Mouse (Mus musculus) gastrocnemius, postnatal 10 days (tissue): ENCODE results near the gene Slc35e3. TPM values are rescaled to one million over a fixed set of nuclear protein-coding genes. Genes with fewer than 3 reads are reported as not detected.
A peak's percentile ranks its signal among the peaks of the same experiment; 100 is the strongest.
"Not testable (repeated sequence)": the region's sequence is repeated elsewhere in the genome, so short reads cannot be mapped to it uniquely, and the experiment has no call there.

Experiments used
- DNase-seq: peaks from one replicate; pipeline ENCODE4 v3.0.0; 2021; ENCODE audit warnings: mixed read lengths
- total RNA-seq, 2 experiments: library from RNA; stranded (reverse); gene quantifications; 2 replicates each; pipeline ENCODE4 v1.2.3; 2021

The Slc35e3 gene
- total RNA-seq, 2 experiments from 2014 or later: 6.9 to 8.0 TPM

GRCm38 (mm10) chr10:117732962-117733592 lies 13.1 kb downstream of the Slc35e3 start:
- DNase-seq: no peak

GRCm38 (mm10) chr10:117732184-117732583 lies 14.0 kb downstream of the Slc35e3 start:
- no peak for DNase-seq

- DNase-seq: peak; percentile 34
Measured at GRCm38 (mm10) chr10:117731244-117732101, 14.7 kb downstream of the Slc35e3 start.

DNA sequence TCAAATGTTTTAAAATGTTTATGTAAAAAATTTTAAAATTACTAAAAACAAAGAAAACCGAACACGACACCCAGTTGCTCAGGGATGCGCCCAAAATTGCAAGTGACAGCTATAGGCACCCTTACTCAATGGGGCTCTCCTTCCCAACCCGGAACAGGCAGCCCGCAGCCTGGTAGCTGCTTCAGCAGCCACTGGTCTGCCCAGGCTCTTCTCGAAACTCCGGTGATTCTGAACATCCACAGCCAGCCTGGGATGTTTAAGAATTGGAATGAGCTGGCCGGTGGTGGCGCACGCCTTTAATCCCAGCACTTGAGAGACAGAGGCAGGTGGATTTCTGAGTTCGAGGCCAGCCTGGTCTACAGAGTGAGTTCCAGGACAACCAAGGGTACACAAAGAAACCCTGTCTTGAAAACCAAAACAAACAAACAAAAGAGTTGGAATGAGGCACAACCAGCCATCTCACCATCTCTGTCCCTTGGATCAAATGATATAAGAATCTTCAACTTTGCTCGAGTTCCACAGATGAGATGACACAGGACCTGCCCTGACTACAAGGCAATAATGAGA lies 15.4 kb downstream of the Slc35e3 start:
- no peak for DNase-seq

DNA sequence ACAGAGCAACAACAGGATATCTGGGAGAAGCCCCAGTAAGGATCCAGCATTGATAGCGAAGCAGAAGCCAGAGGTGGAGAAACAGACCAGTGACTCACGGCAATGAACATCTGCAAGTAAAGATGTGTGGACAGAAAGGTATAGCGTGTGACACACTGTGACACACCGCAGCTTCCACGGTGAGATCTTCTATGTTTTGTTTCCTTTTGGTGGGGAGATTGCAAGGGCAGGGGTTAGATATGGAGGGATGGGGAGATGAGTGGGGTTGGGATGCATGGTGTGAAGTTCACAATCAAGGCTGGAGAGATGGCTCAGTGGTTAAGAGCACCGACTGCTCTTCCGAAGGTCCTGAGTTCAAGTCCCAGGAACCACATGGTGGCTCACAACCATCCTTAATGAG lies 16.0 kb downstream of the Slc35e3 start:
- no peak for DNase-seq

- no peak for DNase-seq
Measured at GRCm38 (mm10) chr10:117729139-117729814, 16.9 kb downstream of the Slc35e3 start.

DNA sequence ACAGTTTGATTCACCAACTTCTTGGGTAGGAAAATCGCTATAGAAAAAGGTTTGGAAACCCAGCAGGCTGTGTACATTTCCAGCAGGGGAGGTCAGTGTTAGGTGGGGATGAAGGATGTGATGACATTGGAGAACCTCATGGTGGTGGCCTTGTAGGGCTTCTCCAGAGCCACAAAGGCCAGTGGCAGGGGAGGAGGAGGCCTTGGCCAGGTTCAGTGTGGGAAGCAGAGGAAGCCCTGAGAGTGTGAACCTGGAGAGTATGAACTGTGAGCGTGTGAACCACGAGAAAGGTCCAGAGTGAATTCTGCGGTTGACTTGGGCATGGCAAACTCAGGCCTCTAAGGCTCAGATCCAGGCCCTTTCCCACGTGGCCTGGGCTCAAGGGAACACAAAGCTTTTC lies 17.6 kb downstream of the Slc35e3 start:
- no peak for DNase-seq

- DNase-seq: no peak
Measured at GRCm38 (mm10) chr10:117727518-117728110, 18.6 kb downstream of the Slc35e3 start.

DNA sequence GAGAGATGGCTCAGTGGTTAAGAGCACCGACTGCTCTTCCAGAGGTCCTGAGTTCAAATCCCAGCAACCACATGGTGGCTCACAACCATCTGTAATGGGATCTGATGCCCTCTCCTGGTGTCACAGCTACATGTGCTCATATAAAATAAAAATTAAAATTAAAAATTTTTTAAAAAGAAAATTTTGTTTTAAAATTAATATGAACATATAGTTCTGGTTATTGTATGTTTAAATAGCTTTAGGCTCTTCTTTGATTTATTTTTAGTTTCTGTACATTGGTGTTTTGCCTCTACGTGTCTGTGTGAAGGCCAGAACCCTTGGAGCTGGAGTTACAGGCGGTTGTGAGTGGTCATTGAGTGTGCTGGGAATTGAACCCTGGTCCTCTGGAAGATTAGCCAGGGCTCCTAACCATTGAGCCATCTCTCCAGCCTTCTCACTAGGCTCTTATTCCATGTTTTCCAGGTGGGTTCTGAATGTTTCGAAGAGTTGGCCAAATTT lies 19.2 kb downstream of the Slc35e3 start:
- no peak for DNase-seq

GRCm38 (mm10) chr10:117726350-117726749 lies 19.8 kb downstream of the Slc35e3 start:
- no peak for DNase-seq

GRCm38 (mm10) chr10:117725671-117726070 lies 20.5 kb downstream of the Slc35e3 start:
- no peak for DNase-seq

- no peak for DNase-seq
Measured at GRCm38 (mm10) chr10:117724804-117725361, 21.3 kb downstream of the Slc35e3 start.

GRCm38 (mm10) chr10:117724136-117724718 lies 21.9 kb downstream of the Slc35e3 start:
- DNase-seq: no peak

GRCm38 (mm10) chr10:117718161-117719119 lies 27.7 kb downstream of the Slc35e3 start:
- peak; percentile 44 for DNase-seq

GRCm38 (mm10) chr10:117717583-117717982 lies 28.6 kb downstream of the Slc35e3 start:
- peak; percentile 16 for DNase-seq

DNA sequence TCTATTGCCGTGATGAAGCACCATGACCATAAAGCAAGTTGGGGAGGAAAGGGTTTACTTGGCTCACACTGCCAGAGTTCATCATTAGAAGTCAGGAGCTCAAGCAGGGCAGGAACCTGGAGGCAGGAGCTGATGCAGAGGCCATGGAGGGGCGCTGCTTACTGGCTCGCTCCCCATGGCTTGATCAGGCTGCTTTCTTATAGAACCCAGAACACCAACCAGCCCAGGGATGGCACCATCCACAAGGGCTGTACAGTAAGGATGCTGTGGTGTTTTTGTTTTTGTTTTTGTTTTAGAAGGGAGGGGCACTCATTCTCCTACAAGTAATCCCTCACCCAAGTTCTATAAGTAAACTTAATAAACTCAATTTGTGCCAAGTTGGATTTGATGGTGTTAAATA lies 29.5 kb downstream of the Slc35e3 start:
- DNase-seq: no peak

GRCm38 (mm10) chr10:117715654-117716053 lies 30.5 kb downstream of the Slc35e3 start:
- not testable (repeated sequence) for DNase-seq

DNA sequence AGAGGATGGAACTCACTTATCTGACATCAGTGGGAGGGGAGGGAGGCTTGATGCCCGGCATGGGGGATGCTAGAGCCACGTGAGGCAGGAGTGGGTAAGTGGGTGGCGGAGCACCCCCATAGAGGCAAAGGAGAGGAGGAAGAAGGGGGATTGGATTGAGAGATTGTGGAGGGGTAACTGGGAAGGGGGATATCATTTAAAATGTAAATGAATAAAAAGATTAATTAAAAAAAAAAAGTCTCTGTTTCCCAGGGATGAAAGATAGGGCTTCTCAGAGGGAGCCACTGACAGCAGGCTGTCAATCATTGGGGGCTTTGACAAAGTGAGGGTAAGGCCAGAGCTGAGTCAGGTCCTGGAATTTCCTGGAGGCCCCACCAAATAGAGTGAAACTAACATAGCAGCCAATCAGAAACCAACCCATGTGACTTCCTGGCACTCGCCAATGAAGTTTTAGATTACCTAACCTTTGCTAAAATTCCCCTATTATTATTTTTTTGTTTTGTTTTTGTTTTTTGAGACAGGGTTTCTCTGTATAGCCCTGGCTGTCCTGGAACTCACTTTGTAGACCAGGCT lies 31.2 kb downstream of the Slc35e3 start:
- DNase-seq: no peak

DNA sequence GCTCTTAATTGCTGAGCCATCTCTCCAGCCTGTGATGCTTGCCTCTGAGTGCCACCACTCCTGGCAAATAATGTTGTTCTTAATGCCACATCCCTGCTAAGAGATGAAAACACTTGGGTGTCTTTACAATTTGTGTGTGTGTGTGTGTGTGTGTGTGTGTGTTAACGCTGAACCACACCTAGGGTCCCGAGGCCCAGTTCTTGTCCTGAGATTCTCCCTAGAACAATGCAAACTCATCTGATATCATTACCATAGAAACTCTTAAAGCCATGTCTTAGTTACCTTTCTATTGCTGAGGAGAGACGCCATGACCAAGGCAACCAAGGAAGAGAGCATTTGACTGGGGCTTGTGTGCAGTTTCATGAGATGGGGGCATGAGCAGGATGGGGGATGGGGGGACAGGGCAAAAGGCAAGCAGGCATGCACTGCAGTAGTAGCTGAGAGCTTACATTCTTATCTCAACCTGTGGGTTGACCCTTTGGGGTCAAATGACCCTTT lies 32.1 kb downstream of the Slc35e3 start:
- DNase-seq: no peak

GRCm38 (mm10) chr10:117713466-117713865 lies 32.7 kb downstream of the Slc35e3 start:
- no peak for DNase-seq
